23 mouse cellular contexts compared by ENCODE assay signal in the genomic region with DNA sequence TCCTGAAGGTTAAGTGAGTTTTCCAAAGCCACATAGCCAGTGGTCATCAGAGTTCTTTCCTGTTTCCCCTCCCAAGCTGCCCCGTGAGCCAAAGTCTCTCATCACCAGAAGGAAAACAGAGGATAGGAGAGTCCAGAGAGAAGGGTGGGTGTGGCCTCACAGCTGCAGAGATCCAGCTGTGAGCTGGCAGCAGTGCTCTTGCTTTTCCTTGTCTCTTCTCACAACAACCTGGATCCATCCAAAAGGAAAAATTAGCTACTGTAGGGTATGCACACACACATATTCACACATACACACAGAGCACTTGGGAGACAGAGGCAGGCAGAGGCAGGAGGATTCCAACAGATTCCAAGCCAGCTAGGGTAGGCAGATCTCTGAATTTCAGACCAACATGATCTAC. TPM values are rescaled to one million over a fixed set of nuclear protein-coding genes. Genes with fewer than 3 reads are reported as not detected.
DNase-seq lines count a peak whose midpoint lies in the region; ATAC-seq and TF ChIP-seq lines count a peak whose summit lies in the region.
"Had no signal": no experiment of that assay in that cellular context is flagged by ENCODE, and none has a peak within 500 bp of the region (broad histone marks: within the 10 kb centered on the region; RNA-seq: fewer than 3 reads in every experiment).

No protein-coding gene starts in this region.

- no peak for TF ChIP-seq POLR2A in ES-Bruce4 (IDR thresholded peaks at IDR 0.05; ENCODE audit: insufficient read depth, low read length)

- TF ChIP-seq EP300 in ES-Bruce4 (IDR thresholded peaks at IDR 0.05; ENCODE audit: insufficient read depth, low read depth, low read length) = 0 out of 2 replicates have a peak, but pooled peaks have one; percentile 41

- H3K27me3 ChIP-seq in ES-Bruce4 (ENCODE audit: control insufficient read depth, insufficient read depth, low read length, poor library complexity, severe bottlenecking) = no peaks in the 10 kb centered on the region
- peaks cover 4% of the 10 kb centered on the region; the same call in 1 of the 2 replicates for H3K27me3 ChIP-seq in hindbrain, embryonic 16.5 days (replicated peaks; ENCODE audit: control insufficient read depth, insufficient read depth, low read length)

- no peak overlapping the region for H3K4me3 ChIP-seq in ES-Bruce4 (ENCODE audit: low read depth, low read length)
- H3K4me3 ChIP-seq in hindbrain, embryonic 16.5 days (ENCODE audit: low read length) = no peak overlapping the region
- H3K4me3 ChIP-seq: embryonic facial prominence, embryonic 13.5 days; forebrain, embryonic 13.5 days; hindbrain, embryonic 12.5 days had no signal

- WGBS in hindbrain, embryonic 16.5 days = 50% methylated on average over 1 of the region's 1 CpGs

- ATAC-seq in hindbrain, embryonic 16.5 days = no peak
- ATAC-seq: CD4-positive, CD25-positive, alpha-beta regulatory T cell, adult 4 months; forebrain, embryonic 13.5 days; hindbrain, postnatal 0 days had no signal

- TF ChIP-seq CTCF in ES-Bruce4 (IDR thresholded peaks at IDR 0.05; ENCODE audit: low read depth, low read length) = no peak

- peak; percentile 91 for DNase-seq in heart, adult 11 months
- no peak for DNase-seq in heart, adult 8-10 months (ENCODE audit: low spot score)
- DNase-seq in 3T3-L1 (ENCODE audit: low read depth, low spot score) (peak; percentile 32), ZHBTc4 (ENCODE audit: low read depth, low spot score) (peak; percentile 48)
- DNase-seq in cerebellum, adult 11-12 months = no peak
- DNase-seq: adrenal gland, postnatal 10 days; B cell, adult 2 months; cerebellum, adult 18-20 months; cerebellum, adult 9-11 months; cerebellum, postnatal 36 days; heart, postnatal 36 days; kidney, adult 11 months; kidney, adult 9 months had no signal

- no peaks in the 10 kb centered on the region for H3K36me3 ChIP-seq in ES-Bruce4 (ENCODE audit: control insufficient read depth, insufficient read depth, low read length, poor library complexity, severe bottlenecking)
- no peaks in the 10 kb centered on the region for H3K36me3 ChIP-seq in hindbrain, embryonic 16.5 days (ENCODE audit: control insufficient read depth, insufficient read depth, low read length)
- H3K36me3 ChIP-seq: embryonic facial prominence, embryonic 13.5 days; hindbrain, embryonic 12.5 days had no signal

- no peak overlapping the region for H3K9ac ChIP-seq in ES-Bruce4 (ENCODE audit: low read depth, poor library complexity, severe bottlenecking)
- no peak overlapping the region for H3K9ac ChIP-seq in hindbrain, embryonic 16.5 days (ENCODE audit: low read depth, low read length)
- H3K9ac ChIP-seq: embryonic facial prominence, embryonic 13.5 days; forebrain, embryonic 13.5 days; hindbrain, embryonic 12.5 days had no signal

- H3K9me3 ChIP-seq in ES-Bruce4 (replicated peaks; ENCODE audit: control insufficient read depth, insufficient read depth, low read length, poor library complexity, severe bottlenecking) = no peaks in the 10 kb centered on the region
- no peaks in the 10 kb centered on the region for H3K9me3 ChIP-seq in hindbrain, embryonic 16.5 days (ENCODE audit: control insufficient read depth, low read length)
- H3K9me3 ChIP-seq: embryonic facial prominence, embryonic 13.5 days; forebrain, embryonic 13.5 days; hindbrain, embryonic 12.5 days had no signal

- peaks cover 7% of the 10 kb centered on the region for H3K4me1 ChIP-seq in ES-Bruce4 (ENCODE audit: control insufficient read depth, insufficient read depth, low read length)
- peaks cover 16% of the 10 kb centered on the region for H3K4me1 ChIP-seq in hindbrain, embryonic 16.5 days (ENCODE audit: control insufficient read depth, insufficient read depth, low read depth, low read length)

- peak overlapping the region; percentile 15; the same call in 1 of the 2 replicates for H3K27ac ChIP-seq in ES-Bruce4 (ENCODE audit: insufficient read depth, low read length)
- no peak overlapping the region for H3K27ac ChIP-seq in hindbrain, embryonic 16.5 days (ENCODE audit: low read depth, low read length)
- H3K27ac ChIP-seq: embryonic facial prominence, embryonic 13.5 days; forebrain, embryonic 13.5 days; hindbrain, embryonic 12.5 days; hindbrain, postnatal 0 days; kidney, postnatal 0 days had no signal

- no peak overlapping the region for H3K4me2 ChIP-seq in hindbrain, embryonic 16.5 days (ENCODE audit: low read length)
- H3K4me2 ChIP-seq: embryonic facial prominence, embryonic 13.5 days; forebrain, embryonic 13.5 days; heart, embryonic 11.5 days; hindbrain, embryonic 12.5 days had no signal

RNA-seq across cellular contexts. Expression of a gene that starts 2.9 kb away (rescaled TPM):
- not detected for total RNA-seq in heart, adult 8-10 months (2022)
- 1.2 and 1.4 TPM in 2 replicates for polyA plus RNA-seq in ES-Bruce4 (2011; ENCODE audit: insufficient read depth, insufficient read length, low read depth, missing spikeins)
- polyA plus RNA-seq in hindbrain, embryonic 16.5 days (2015; fragmentation: Nextera tagmentation; extraction: Ambion mirVana) = 4.5 and 5.7 TPM in 2 replicates
- total RNA-seq: granulocyte monocyte progenitor cell, adult 5-6 weeks; heart, postnatal 36 days had no signal
- polyA plus RNA-seq: CD4-positive, CD25-positive, alpha-beta regulatory T cell, adult 4 months had no signal

RNA-seq across cellular contexts. Expression of a gene that starts 20.7 kb away (rescaled TPM):
- total RNA-seq in heart, adult 8-10 months (2022) = 1 to 10 TPM; 4.4 to 9.5 (median 6.3) TPM
- polyA plus RNA-seq in ES-Bruce4 (2011; ENCODE audit: insufficient read depth, insufficient read length, low read depth, missing spikeins) = 11.3 and 11.5 TPM in 2 replicates
- 38.6 and 39.1 TPM in 2 replicates for polyA plus RNA-seq in hindbrain, embryonic 16.5 days (2015; fragmentation: Nextera tagmentation; extraction: Ambion mirVana)

RNA-seq across cellular contexts. Expression of a gene that starts 58.1 kb away (rescaled TPM):
- total RNA-seq in heart, adult 8-10 months (2022) = 10 to 100 TPM; 31.0 to 45.6 (median 36.2) TPM
- polyA plus RNA-seq in ES-Bruce4 (2011; ENCODE audit: insufficient read depth, insufficient read length, low read depth, missing spikeins) = 53.6 and 62.0 TPM in 2 replicates
- 50.1 and 56.7 TPM in 2 replicates for polyA plus RNA-seq in hindbrain, embryonic 16.5 days (2015; fragmentation: Nextera tagmentation; extraction: Ambion mirVana)

Comparison
In these comparisons a context has a peak if more than half of its experiments do, and no peak if none do; other contexts are left out.
1. DNase-seq: peak in heart, adult 11 months (single experiment), 3T3-L1 (single experiment) and ZHBTc4 (single experiment); none in heart, adult 8-10 months (single experiment) and cerebellum, adult 11-12 months (single experiment).